Mouse (Mus musculus): ENCODE measurements at regions not wholly inside any gene's neighbourhood (a gene's known extent, or its start where the extent isn't known, plus 50 kb on each side); places are given as distances from the start of the nearest gene placed in this dataset.
A peak's percentile ranks its signal among the peaks of the same experiment; 100 is the strongest.

DNA sequence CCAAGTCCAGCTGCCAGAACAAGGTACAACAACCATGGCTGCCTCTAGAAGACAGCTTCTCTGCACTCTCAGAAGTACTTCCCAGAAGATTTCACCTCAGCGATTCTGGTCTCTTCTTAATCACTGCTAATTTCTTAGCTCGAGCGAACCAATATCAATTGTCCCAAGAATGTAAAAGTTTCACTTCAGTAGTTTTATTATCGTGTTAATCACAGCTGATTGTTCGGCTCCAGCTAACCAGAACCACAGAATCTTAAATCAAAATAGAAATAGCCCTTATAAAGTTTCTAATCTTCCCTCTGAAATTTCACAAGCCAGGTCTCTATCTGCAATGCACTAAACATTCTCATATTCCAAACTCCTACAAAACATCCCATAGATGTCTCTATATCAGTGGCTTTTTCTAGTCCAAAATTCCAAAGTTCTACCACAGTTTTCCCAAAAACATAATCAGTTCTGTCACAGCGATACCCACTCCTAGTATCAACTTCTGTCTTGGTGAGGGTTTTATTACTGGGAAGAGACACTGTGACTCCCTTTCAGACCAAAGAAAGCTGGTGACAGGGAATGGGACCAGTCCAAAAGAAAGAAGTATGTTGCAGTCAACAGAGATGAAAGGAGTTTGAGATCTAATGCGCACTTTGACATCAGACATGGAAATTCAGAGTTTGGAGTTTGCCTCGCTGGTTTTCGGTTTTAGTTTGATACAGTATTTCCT lies 130.2 kb downstream of the Gm10283 start:
- 90% methylated on average over 9 of the region's 9 CpGs for WGBS
- Histone ChIP-seq H3K4me1 (ENCODE audit: control insufficient read depth, insufficient read depth, low read length) (no peaks in the 10 kb centered on the region), H3K36me3 (replicated peaks; ENCODE audit: control insufficient read depth, insufficient read depth, low read depth, low read length) (no peaks in the 10 kb centered on the region), H3K27me3 (ENCODE audit: control insufficient read depth, insufficient read depth, low read length) (no peaks in the 10 kb centered on the region), H3K9ac (replicated peaks; ENCODE audit: low read length) (no peak overlapping the region), H3K27ac (replicated peaks; ENCODE audit: low read depth, low read length) (no peak overlapping the region), H3K4me3 (ENCODE audit: low read depth, low read length) (no peak overlapping the region), H3K4me2 (ENCODE audit: low read depth, low read length) (no peak overlapping the region), H3K9me3 (replicated peaks; ENCODE audit: control insufficient read depth, low read length) (no peaks in the 10 kb centered on the region)
- DNase-seq (ENCODE audit: low spot score) (no peak), ATAC-seq (replicated peaks; ENCODE audit: insufficient number of reproducible peaks, low FRiP score, low TSS enrichment, low read depth) (no peak)

DNA sequence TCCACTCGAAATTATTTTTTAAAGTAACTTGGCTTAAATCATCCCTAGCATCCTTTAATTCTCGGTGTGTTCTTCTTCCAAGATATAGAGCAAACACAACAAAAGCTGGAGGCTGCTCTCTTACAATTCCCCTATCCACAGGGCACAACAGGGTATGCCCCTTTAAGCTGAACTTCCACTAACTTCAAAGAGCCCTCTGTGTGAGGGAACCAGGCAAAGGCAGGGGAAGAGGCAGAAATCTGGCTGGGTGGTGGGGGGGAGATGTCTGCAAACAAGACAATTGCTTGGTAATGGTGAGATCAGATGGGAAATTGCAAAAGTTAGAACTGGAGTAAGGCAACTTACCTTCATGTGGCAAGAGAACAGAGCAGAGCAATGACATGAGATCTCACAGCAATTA lies 154.7 kb downstream of the Gm10283 start:
- no peak overlapping the region for H3K4me3 ChIP-seq (ENCODE audit: low read depth, low read length)
- no peaks in the 10 kb centered on the region for H3K4me1 ChIP-seq (ENCODE audit: control insufficient read depth, insufficient read depth, low read length)
- 35% methylated on average over 2 of the region's 2 CpGs for WGBS
- no peak overlapping the region for H3K27ac ChIP-seq (replicated peaks; ENCODE audit: low read depth, low read length)
- H3K9me3 ChIP-seq (replicated peaks; ENCODE audit: control insufficient read depth, low read length) = no peaks in the 10 kb centered on the region
- H3K4me2 ChIP-seq (ENCODE audit: low read depth, low read length) = no peak overlapping the region
- DNase-seq (ENCODE audit: low spot score) (peak; percentile 5), ATAC-seq (replicated peaks; ENCODE audit: insufficient number of reproducible peaks, low FRiP score, low TSS enrichment, low read depth) (no peak)
- H3K36me3 ChIP-seq (replicated peaks; ENCODE audit: control insufficient read depth, insufficient read depth, low read depth, low read length) = no peaks in the 10 kb centered on the region
- H3K9ac ChIP-seq (replicated peaks; ENCODE audit: low read length) = no peak overlapping the region
- H3K27me3 ChIP-seq (ENCODE audit: control insufficient read depth, insufficient read depth, low read length) = no peaks in the 10 kb centered on the region

DNA sequence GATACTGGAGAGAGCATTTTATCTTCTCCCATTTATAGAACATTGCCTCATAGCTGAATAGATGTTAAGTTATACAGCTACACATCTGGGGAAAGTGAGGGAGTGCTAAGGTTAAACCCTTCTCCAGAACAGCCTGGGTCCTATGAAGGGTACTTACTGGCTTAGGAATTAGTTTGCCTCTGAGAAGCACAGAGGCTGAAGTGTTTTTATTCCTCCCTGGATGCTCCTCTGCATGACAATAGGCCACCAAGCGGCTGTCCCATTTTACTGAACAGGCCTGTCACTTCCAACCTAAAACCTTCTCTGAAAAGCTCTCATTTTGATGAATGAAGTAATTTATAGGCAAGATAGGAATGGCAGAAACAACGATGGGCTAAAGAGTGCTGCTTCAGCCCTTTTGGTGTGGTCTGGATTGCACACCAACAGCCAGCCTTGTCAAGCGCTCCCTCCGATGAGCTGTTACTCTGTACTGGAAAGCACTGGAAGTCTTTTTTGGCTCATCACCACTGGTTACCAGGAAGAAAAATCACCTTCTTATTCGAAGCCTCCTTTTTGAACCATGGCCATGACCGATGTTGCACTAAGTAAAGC lies 157.1 kb downstream of the Gm10283 start:
- DNase-seq (ENCODE audit: low spot score) (no peak), ATAC-seq (replicated peaks; ENCODE audit: insufficient number of reproducible peaks, low FRiP score, low TSS enrichment, low read depth) (no peak)
- H3K27ac ChIP-seq (replicated peaks; ENCODE audit: low read depth, low read length) = no peak overlapping the region
- H3K27me3 ChIP-seq (ENCODE audit: control insufficient read depth, insufficient read depth, low read length) = no peaks in the 10 kb centered on the region
- no peak overlapping the region for H3K4me3 ChIP-seq (ENCODE audit: low read depth, low read length)
- H3K4me1 ChIP-seq (ENCODE audit: control insufficient read depth, insufficient read depth, low read length) = no peaks in the 10 kb centered on the region
- H3K4me2 ChIP-seq (ENCODE audit: low read depth, low read length) = no peak overlapping the region
- H3K9me3 ChIP-seq (replicated peaks; ENCODE audit: control insufficient read depth, low read length) = no peaks in the 10 kb centered on the region
- 64% methylated on average over 6 of the region's 6 CpGs for WGBS
- no peaks in the 10 kb centered on the region for H3K36me3 ChIP-seq (replicated peaks; ENCODE audit: control insufficient read depth, insufficient read depth, low read depth, low read length)
- H3K9ac ChIP-seq (replicated peaks; ENCODE audit: low read length) = no peak overlapping the region

DNA sequence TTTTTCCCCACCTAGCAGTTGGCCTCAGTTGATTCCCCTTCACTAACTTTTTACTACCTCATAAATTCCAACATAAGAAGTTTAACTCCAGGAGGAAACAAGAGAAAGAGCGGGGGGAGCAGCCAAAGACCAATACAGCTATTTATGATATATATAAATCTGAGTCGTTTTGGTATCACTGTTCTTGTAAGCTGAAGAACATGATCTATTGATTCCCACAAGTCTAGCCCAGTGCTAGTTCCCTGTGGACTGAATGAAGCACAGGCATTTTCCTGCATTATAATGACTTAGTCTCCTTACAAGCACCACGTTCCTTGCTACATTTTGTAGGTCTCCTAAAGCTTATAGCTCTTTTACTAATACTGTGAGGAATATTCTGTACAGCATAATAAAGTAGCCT lies 187.5 kb downstream of the Gm10283 start:
- H3K4me2 ChIP-seq (ENCODE audit: low read depth, low read length) = no peak overlapping the region
- no peak for DNase-seq (ENCODE audit: low spot score)
- 81% methylated on average over 3 of the region's 3 CpGs for WGBS
- no peaks in the 10 kb centered on the region for H3K9me3 ChIP-seq (replicated peaks; ENCODE audit: control insufficient read depth, low read length)
- H3K36me3 ChIP-seq (replicated peaks; ENCODE audit: control insufficient read depth, insufficient read depth, low read depth, low read length) = no peaks in the 10 kb centered on the region
- H3K27ac ChIP-seq (replicated peaks; ENCODE audit: low read depth, low read length) = no peak overlapping the region
- no peaks in the 10 kb centered on the region for H3K27me3 ChIP-seq (ENCODE audit: control insufficient read depth, insufficient read depth, low read length)
- H3K9ac ChIP-seq (replicated peaks; ENCODE audit: low read length) = no peak overlapping the region
- H3K4me3 ChIP-seq (ENCODE audit: low read depth, low read length) = no peak overlapping the region
- no peak for ATAC-seq (replicated peaks; ENCODE audit: insufficient number of reproducible peaks, low FRiP score, low TSS enrichment, low read depth)
- H3K4me1 ChIP-seq (ENCODE audit: control insufficient read depth, insufficient read depth, low read length) = no peaks in the 10 kb centered on the region

DNA sequence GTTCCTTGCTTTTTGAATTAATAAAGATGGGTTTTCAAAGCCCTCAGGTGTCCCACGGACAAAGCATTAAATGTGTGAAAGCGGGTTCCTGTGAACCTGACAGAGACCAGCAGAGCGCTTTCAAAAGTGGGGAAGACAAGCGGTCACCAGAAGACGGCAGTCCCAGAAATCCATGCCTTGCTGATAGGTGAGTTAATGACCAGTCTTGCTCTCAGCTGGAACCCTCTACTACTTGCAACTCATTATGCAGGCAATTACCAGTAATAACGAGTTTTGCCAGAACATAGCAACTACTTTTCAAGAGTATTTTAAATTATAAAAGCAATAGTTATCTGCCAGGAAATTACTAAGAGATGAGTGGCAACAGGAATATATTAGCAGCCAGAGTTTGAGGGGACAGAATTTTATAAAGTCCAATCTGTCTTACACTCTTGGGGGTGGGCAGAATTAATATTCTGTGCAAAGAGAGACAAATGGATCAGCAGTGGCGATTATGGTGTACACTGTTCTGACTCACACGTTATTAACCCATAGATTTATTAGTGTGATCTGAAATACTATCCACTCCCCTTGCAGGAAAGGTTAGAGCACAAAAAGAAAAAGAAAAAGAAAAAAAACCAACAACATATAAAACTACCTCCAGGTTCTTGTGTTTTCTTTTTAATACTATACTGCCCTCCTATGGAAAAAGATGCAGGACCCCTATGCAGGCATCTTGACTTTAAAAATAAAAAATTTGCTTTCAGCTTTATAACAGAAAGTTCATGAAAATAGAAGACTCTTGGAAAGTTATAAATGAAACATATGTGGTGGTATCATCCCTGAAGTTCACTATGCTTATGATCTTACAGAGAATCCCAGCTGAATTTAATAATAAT lies 188.8 kb downstream of the Gm10283 start:
- WGBS = 65% methylated on average over 8 of the region's 8 CpGs
- Histone ChIP-seq H3K4me2 (ENCODE audit: low read depth, low read length) (no peak overlapping the region), H3K27ac (replicated peaks; ENCODE audit: low read depth, low read length) (no peak overlapping the region), H3K4me3 (ENCODE audit: low read depth, low read length) (no peak overlapping the region), H3K36me3 (replicated peaks; ENCODE audit: control insufficient read depth, insufficient read depth, low read depth, low read length) (no peaks in the 10 kb centered on the region), H3K4me1 (ENCODE audit: control insufficient read depth, insufficient read depth, low read length) (no peaks in the 10 kb centered on the region), H3K9ac (replicated peaks; ENCODE audit: low read length) (no peak overlapping the region), H3K27me3 (ENCODE audit: control insufficient read depth, insufficient read depth, low read length) (no peaks in the 10 kb centered on the region), H3K9me3 (replicated peaks; ENCODE audit: control insufficient read depth, low read length) (no peaks in the 10 kb centered on the region)
- ATAC-seq (replicated peaks; ENCODE audit: insufficient number of reproducible peaks, low FRiP score, low TSS enrichment, low read depth) (no peak), DNase-seq (ENCODE audit: low spot score) (no peak)

DNA sequence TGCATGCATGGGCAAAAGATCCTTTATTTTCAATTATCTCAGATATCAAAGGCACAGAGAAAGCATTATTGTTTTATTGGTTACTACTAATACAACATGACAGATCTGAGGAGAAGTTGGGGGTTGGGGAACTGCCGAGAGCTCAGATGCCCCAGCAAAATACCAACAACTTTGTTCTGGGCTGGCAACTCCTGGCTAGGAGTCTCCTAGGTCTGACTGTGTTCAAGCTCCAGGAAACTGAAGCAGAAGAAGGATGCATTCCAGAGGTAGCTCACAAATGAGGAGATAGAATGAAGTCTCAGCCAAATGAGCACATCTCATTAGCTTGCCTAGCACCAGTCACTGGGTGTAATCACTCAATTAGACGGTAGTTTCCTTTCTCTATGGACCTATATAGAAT lies 192.9 kb downstream of the Gm10283 start:
- ATAC-seq (replicated peaks; ENCODE audit: insufficient number of reproducible peaks, low FRiP score, low TSS enrichment, low read depth) = no peak

DNA sequence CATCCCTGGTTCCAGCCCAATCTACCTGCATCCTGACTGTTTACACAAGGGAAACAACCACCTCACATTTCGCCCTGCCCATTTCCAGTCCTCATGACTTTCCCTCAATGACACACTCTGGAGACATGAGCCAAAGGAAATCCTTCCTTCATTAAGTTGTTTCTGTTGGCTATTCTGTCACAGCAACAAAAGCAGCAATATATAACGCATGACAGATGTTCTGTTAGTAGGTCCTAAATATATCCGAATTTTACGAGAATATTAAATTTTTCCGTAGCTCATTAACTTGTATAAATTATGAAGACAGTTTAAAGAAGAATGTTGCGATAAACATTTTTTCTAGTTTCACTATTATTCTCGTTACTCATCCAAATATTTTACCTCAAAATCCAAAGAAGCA lies 201.7 kb downstream of the Gm10283 start:
- Histone ChIP-seq H3K36me3 (replicated peaks; ENCODE audit: control insufficient read depth, insufficient read depth, low read depth, low read length) (no peaks in the 10 kb centered on the region), H3K9ac (replicated peaks; ENCODE audit: low read length) (no peak overlapping the region), H3K27ac (replicated peaks; ENCODE audit: low read depth, low read length) (no peak overlapping the region), H3K4me2 (ENCODE audit: low read depth, low read length) (no peak overlapping the region), H3K4me1 (ENCODE audit: control insufficient read depth, insufficient read depth, low read length) (no peaks in the 10 kb centered on the region), H3K27me3 (ENCODE audit: control insufficient read depth, insufficient read depth, low read length) (no peaks in the 10 kb centered on the region), H3K9me3 (replicated peaks; ENCODE audit: control insufficient read depth, low read length) (no peaks in the 10 kb centered on the region), H3K4me3 (ENCODE audit: low read depth, low read length) (no peak overlapping the region)
- ATAC-seq (replicated peaks; ENCODE audit: insufficient number of reproducible peaks, low FRiP score, low TSS enrichment, low read depth) (no peak), DNase-seq (ENCODE audit: low spot score) (no peak)
- 77% methylated on average over 7 of the region's 7 CpGs for WGBS

More for the DNA sequence above, 192.9 kb downstream of the Gm10283 start:
- no peaks in the 10 kb centered on the region for H3K4me1 ChIP-seq (ENCODE audit: control insufficient read depth, insufficient read depth, low read length)
- no peak overlapping the region for H3K4me3 ChIP-seq (ENCODE audit: low read depth, low read length)
- H3K9me3 ChIP-seq (replicated peaks; ENCODE audit: control insufficient read depth, low read length) = no peaks in the 10 kb centered on the region
- H3K36me3 ChIP-seq (replicated peaks; ENCODE audit: control insufficient read depth, insufficient read depth, low read depth, low read length) = no peaks in the 10 kb centered on the region
- no peak overlapping the region for H3K27ac ChIP-seq (replicated peaks; ENCODE audit: low read depth, low read length)
- no peaks in the 10 kb centered on the region for H3K27me3 ChIP-seq (ENCODE audit: control insufficient read depth, insufficient read depth, low read length)
- no peak for DNase-seq (ENCODE audit: low spot score)
- no peak overlapping the region for H3K9ac ChIP-seq (replicated peaks; ENCODE audit: low read length)
- WGBS = 73% methylated on average over 2 of the region's 2 CpGs
- no peak overlapping the region for H3K4me2 ChIP-seq (ENCODE audit: low read depth, low read length)
